Mouse (Mus musculus) embryonic facial prominence, embryonic 12.5 days (tissue): Measurements from ENCODE around the gene Olfr1140. TPM values are rescaled to one million over a fixed set of nuclear protein-coding genes. Genes with fewer than 3 reads are reported as not detected.

Experiments
- ATAC-seq: fragments of 200-750 bp; cut with Nextera tagmentation; 2 replicates; pipeline ENCODE4 v1.8.0; 2017; ENCODE audit not compliant: insufficient number of reproducible peaks, insufficient read depth, low FRiP score, low TSS enrichment
- H3K27ac ChIP-seq: fragments of 300-500 bp; sonication (generic); 2 replicates; pipeline ENCODE4 v1.5.1; 2016; ENCODE audit warnings: mild to moderate bottlenecking
- H3K27me3 ChIP-seq: fragments of 300-500 bp; sonication (generic); 2 replicates; pipeline ENCODE4 v1.6.1; 2016; ENCODE audit warnings: mild to moderate bottlenecking, moderate library complexity
- H3K36me3 ChIP-seq: fragments of 300-500 bp; sonication (generic); 2 replicates; pipeline ENCODE4 v1.6.1; 2016; ENCODE audit warnings: mild to moderate bottlenecking
- H3K4me1 ChIP-seq: fragments of 300-500 bp; sonication (generic); 2 replicates; pipeline ENCODE4 v1.6.1; 2016
- H3K4me2 ChIP-seq: fragments of 300-500 bp; sonication (generic); replicated peaks from 2 replicates; pipeline ENCODE4 v1.6.1; 2016; ENCODE audit warnings: mild to moderate bottlenecking, moderate library complexity
- H3K4me3 ChIP-seq: fragments of 300-500 bp; sonication (generic); 2 replicates; pipeline ENCODE4 v1.5.1; 2016; ENCODE audit warnings: mild to moderate bottlenecking
- H3K9ac ChIP-seq: fragments of 300-500 bp; sonication (generic); 2 replicates; pipeline ENCODE4 v1.6.1; 2016; ENCODE audit warnings: mild to moderate bottlenecking, moderate library complexity
- H3K9me3 ChIP-seq: fragments of 300-500 bp; sonication (generic); 2 replicates; pipeline ENCODE4 v1.6.1; 2016; ENCODE audit warnings: mild to moderate bottlenecking, moderate library complexity
- WGBS: fragments of 180-500 bp; shearing (Covaris S2); methylation state at CpG from one replicate; pipeline ENCODE4 v1.1.7; 2016; 5-methylcytosine and 5-hydroxymethylcytosine counted together
- polyA plus RNA-seq: library from polyadenylated mRNA; unstranded; fragments of >200 nt; fragmentation: Nextera tagmentation; extraction: Ambion mirVana; gene quantifications from 2 replicates; pipeline ENCODE4 v1.2.1, GENCODE M21; 2016

Olfr1140 gene
- not detected in 2 replicates for polyA plus RNA-seq

DNA sequence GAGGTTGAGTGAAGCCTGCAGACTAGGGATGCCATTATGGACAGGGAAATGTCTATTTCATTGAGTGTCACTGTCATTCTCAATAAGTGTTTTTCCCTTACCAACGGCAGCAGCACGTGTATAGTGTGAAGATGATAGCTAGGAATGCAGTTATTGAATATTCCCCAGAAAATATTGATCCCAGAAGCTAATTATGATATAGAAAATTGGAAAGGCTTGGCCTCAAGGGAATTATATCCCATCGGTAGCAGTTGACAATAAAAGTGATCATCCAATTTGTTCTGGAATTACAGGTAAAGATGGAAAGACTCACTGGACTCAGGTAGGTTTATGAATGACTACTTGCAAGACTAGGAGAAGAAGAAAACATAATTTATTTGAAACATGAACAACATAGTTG is at the start of gene Olfr1140:
Gene Olfr1140, plus strand, starts transcription at position 301 of the 400 bp plus-strand sequence.
- Histone ChIP-seq H3K9me3 (no peaks in the 10 kb centered on the region), H3K4me1 (no peaks in the 10 kb centered on the region), H3K4me2 (no peak within 1 kb of the TSS), H3K36me3 (no peaks in the 10 kb centered on the region), H3K27me3 (no peaks in the 10 kb centered on the region), H3K9ac (no peak within 1 kb of the TSS), H3K27ac (no peak within 1 kb of the TSS), H3K4me3 (no peak within 1 kb of the TSS)
- ATAC-seq: no peak
- 78% methylated on average over 3 of the region's 3 CpGs for WGBS

- Histone ChIP-seq H3K27me3 (no peaks in the 10 kb centered on the region), H3K4me2 (no peak within 1 kb of the TSS), H3K9ac (no peak within 1 kb of the TSS), H3K4me1 (no peaks in the 10 kb centered on the region), H3K36me3 (no peaks in the 10 kb centered on the region), H3K9me3 (no peaks in the 10 kb centered on the region), H3K4me3 (no peak within 1 kb of the TSS), H3K27ac (no peak within 1 kb of the TSS)
- ATAC-seq: no peak
Observed at GRCm38 (mm10) chr2:87693847-87694246, 49.7 kb upstream of the Olfr1140 start, which contains the start of gene Olfr1136. Olfr1136 (minus strand) TSS chr2:87693947.

DNA sequence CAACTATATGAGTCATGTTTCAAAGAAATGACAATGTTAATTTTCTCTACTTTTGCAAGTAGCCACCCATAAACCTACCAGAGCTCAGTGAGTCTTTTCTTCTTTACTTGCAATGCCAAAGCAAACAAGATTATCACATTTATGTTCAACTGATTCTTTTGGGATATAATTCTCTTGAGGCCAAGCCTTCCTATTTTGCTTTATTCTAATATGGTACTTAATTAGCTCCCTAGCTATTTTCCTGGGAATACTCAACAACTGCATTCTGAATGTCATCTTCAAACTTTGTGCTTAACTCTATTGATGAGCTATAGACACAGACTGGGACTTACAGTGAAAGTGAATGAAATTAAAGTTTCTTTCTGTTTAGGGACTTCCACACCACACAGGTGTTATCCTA is 30.5 kb upstream of the Olfr1140 start, which contains the start of gene Olfr1137:
Gene Olfr1137, minus strand, starts transcription at position 101 of the 400 bp plus-strand sequence.
- H3K9ac ChIP-seq: no peak within 1 kb of the TSS
- ATAC-seq: no peak
- H3K9me3 ChIP-seq: no peaks in the 10 kb centered on the region

GRCm38 (mm10) chr2:87739878-87740277 is 3.7 kb upstream of the Olfr1140 start, which contains the start of gene Olfr1138:
Olfr1138 (minus strand) TSS chr2:87739978.
- H3K27me3 ChIP-seq: no peaks in the 10 kb centered on the region
- H3K9ac ChIP-seq: no peak within 1 kb of the TSS
- 64% methylated on average over 1 of the region's 1 CpGs for WGBS
- no peak within 1 kb of the TSS for H3K4me3 ChIP-seq
- no peak for ATAC-seq
- no peaks in the 10 kb centered on the region for H3K36me3 ChIP-seq
- H3K4me2 ChIP-seq: no peak within 1 kb of the TSS
- no peaks in the 10 kb centered on the region for H3K4me1 ChIP-seq
- no peak within 1 kb of the TSS for H3K27ac ChIP-seq
- no peaks in the 10 kb centered on the region for H3K9me3 ChIP-seq

More for the DNA sequence above, 30.5 kb upstream of the Olfr1140 start, which contains the start of gene Olfr1137:
- no peaks in the 10 kb centered on the region for H3K36me3 ChIP-seq
- H3K4me2 ChIP-seq: no peak within 1 kb of the TSS
- no peaks in the 10 kb centered on the region for H3K27me3 ChIP-seq
- no peak within 1 kb of the TSS for H3K27ac ChIP-seq
- H3K4me3 ChIP-seq: no peak within 1 kb of the TSS
- no peaks in the 10 kb centered on the region for H3K4me1 ChIP-seq

GRCm38 (mm10) chr2:87753891-87754290 is 10.3 kb downstream of the Olfr1140 start, which contains the start of gene Olfr1141:
Olfr1141 (minus strand) TSS chr2:87753991.
- Histone ChIP-seq H3K27me3 (no peaks in the 10 kb centered on the region), H3K4me1 (no peaks in the 10 kb centered on the region), H3K4me2 (no peak within 1 kb of the TSS), H3K9me3 (no peaks in the 10 kb centered on the region), H3K9ac (no peak within 1 kb of the TSS), H3K4me3 (no peak within 1 kb of the TSS), H3K36me3 (no peaks in the 10 kb centered on the region), H3K27ac (no peak within 1 kb of the TSS)
- ATAC-seq: no peak
- 84% methylated on average over 1 of the region's 1 CpGs for WGBS

DNA sequence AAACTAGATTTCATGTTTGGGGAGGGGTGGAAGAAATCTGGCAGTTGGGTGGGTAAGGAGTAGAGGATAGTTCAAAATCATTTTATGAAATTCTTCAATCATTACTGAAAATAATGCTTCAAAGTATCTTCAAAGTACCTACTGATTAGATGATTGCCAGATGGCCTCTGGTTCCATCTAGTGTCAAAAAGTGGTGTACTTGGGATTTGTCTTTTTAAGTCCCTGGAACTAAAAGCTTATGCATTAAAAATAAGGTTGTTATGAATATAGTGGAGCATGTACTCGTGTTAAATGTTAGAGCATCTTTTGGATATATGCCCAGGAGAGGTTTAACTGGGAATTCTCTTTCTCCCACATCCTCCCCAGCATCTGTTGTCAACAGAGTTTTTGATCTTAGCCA is 32.6 kb downstream of the Olfr1140 start:
- Histone ChIP-seq H3K36me3 (no peaks in the 10 kb centered on the region), H3K4me1 (no peaks in the 10 kb centered on the region), H3K4me2 (no peak overlapping the region), H3K27me3 (no peaks in the 10 kb centered on the region), H3K27ac (no peak overlapping the region), H3K9ac (no peak overlapping the region), H3K9me3 (no peaks in the 10 kb centered on the region), H3K4me3 (no peak overlapping the region)
- WGBS: 53% methylated on average over 1 of the region's 1 CpGs
- ATAC-seq: no peak

DNA sequence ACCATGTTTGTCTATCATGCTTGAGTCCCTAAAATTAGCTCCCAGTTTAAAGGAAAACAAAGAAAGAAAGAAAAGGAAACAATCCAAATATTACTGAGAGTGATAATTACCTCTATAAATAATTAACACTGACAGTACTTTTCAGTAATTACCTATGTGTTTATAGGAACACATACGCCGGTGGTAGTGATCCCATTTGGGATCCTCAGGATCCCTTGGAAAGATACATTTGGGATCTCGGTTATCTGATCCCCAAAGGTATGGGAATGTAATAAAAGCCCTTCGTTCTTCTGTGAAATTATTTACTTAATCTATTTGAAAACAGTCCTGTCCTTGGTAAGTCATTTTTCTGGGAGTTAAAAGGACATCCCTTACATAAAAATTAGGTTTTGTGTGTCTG is 35.6 kb downstream of the Olfr1140 start, which contains the start of gene Olfr152:
Gene Olfr152, plus strand, starts transcription at position 301 of the 400 bp plus-strand sequence.
- 79% methylated on average over 4 of the region's 4 CpGs for WGBS
- Histone ChIP-seq H3K9me3 (no peaks in the 10 kb centered on the region), H3K4me3 (no peak within 1 kb of the TSS), H3K36me3 (no peaks in the 10 kb centered on the region), H3K9ac (no peak within 1 kb of the TSS), H3K4me2 (no peak within 1 kb of the TSS), H3K27ac (no peak within 1 kb of the TSS), H3K4me1 (no peaks in the 10 kb centered on the region), H3K27me3 (no peaks in the 10 kb centered on the region)
- no peak for ATAC-seq

Other genes with a start within 250 kb of the Olfr1140 start
- not detected in 2 replicates for gene Pramel7, start 246.7 kb upstream of the Olfr1140 start, polyA plus RNA-seq
- not detected in 2 replicates for gene Pramel6, start 237.2 kb upstream of the Olfr1140 start, polyA plus RNA-seq
- gene Olfr153, start 212.0 kb upstream of the Olfr1140 start, polyA plus RNA-seq: not detected in 2 replicates
- gene Olfr1128, start 198.2 kb upstream of the Olfr1140 start, polyA plus RNA-seq: not detected in 2 replicates
- gene Olfr1129, start 169.8 kb upstream of the Olfr1140 start, polyA plus RNA-seq: not detected in 2 replicates
- gene Olfr1130, start 137.5 kb upstream of the Olfr1140 start, polyA plus RNA-seq: not detected in 2 replicates
- gene Olfr1131, start 116.6 kb upstream of the Olfr1140 start, polyA plus RNA-seq: not detected in 2 replicates
- gene Olfr1132, start 106.2 kb upstream of the Olfr1140 start, polyA plus RNA-seq: not detected in 2 replicates
- not detected in 2 replicates for gene Olfr1133, start 96.4 kb upstream of the Olfr1140 start, polyA plus RNA-seq
- gene Olfr1134, start 85.3 kb upstream of the Olfr1140 start, polyA plus RNA-seq: not detected in 2 replicates
- gene Olfr1135, start 70.1 kb upstream of the Olfr1140 start, polyA plus RNA-seq: not detected in 2 replicates
- not detected in 2 replicates for gene Olfr1136, start 49.8 kb upstream of the Olfr1140 start, polyA plus RNA-seq
- not detected in 2 replicates for gene Olfr1137, start 30.6 kb upstream of the Olfr1140 start, polyA plus RNA-seq
- not detected in 2 replicates for gene Olfr1138, start 3.8 kb upstream of the Olfr1140 start, polyA plus RNA-seq
- gene Olfr1141, start 10.2 kb downstream of the Olfr1140 start, polyA plus RNA-seq: not detected in 2 replicates
- not detected in 2 replicates for gene Olfr152, start 35.7 kb downstream of the Olfr1140 start, polyA plus RNA-seq
- not detected in 2 replicates for gene Olfr1143, start 56.8 kb downstream of the Olfr1140 start, polyA plus RNA-seq
- gene Olfr1145, start 66.1 kb downstream of the Olfr1140 start, polyA plus RNA-seq: not detected in 2 replicates
- not detected in 2 replicates for gene Olfr1148, start 86.8 kb downstream of the Olfr1140 start, polyA plus RNA-seq
- not detected in 2 replicates for gene Olfr1150-ps1, start 100.2 kb downstream of the Olfr1140 start, polyA plus RNA-seq
- not detected in 2 replicates for gene Olfr1151, start 112.1 kb downstream of the Olfr1140 start, polyA plus RNA-seq
- gene Olfr1152, start 122.7 kb downstream of the Olfr1140 start, polyA plus RNA-seq: 0.03 TPM in 1 of 2 replicates, not detected in the other
- not detected in 2 replicates for gene Olfr1153, start 151.2 kb downstream of the Olfr1140 start, polyA plus RNA-seq
- not detected in 2 replicates for gene Olfr1154, start 161.4 kb downstream of the Olfr1140 start, polyA plus RNA-seq
- not detected in 2 replicates for gene Olfr1155, start 201.4 kb downstream of the Olfr1140 start, polyA plus RNA-seq
- gene Olfr1156, start 209.3 kb downstream of the Olfr1140 start, polyA plus RNA-seq: not detected in 2 replicates
- not detected in 2 replicates for gene Olfr1157, start 224.5 kb downstream of the Olfr1140 start, polyA plus RNA-seq
- gene Olfr74, start 230.9 kb downstream of the Olfr1140 start, polyA plus RNA-seq: not detected in 2 replicates
- not detected in 2 replicates for gene Olfr1158, start 246.4 kb downstream of the Olfr1140 start, polyA plus RNA-seq